Mouse (Mus musculus) megakaryocyte, embryonic 14.5 days (primary cell): ENCODE data around the gene Zfp113.

Source experiments
- FLI1 ChIP-seq: IDR thresholded peaks from 2 replicates; pipeline ENCODE4 v1.6.1; 2012; ENCODE audit warnings: low read length, inconsistent platforms, mixed read lengths
- GATA1 ChIP-seq: IDR thresholded peaks from 3 replicates; pipeline ENCODE4 v1.6.1; 2012; ENCODE audit warnings: mixed read lengths, low read length, inconsistent platforms, borderline replicate concordance

- TF ChIP-seq GATA1 (no peak), FLI1 (no peak)
Measured at GRCm38 (mm10) chr5:138171695-138172491, 16.3 kb upstream of the Zfp113 start, which contains the start of the genes Ap4m1 and Mcm7.
